Mouse (Mus musculus) ZHBTc4 (cell line): ENCODE measurements around the gene Cdk9.

Experiments used
- DNase-seq: peaks from one replicate; pipeline ENCODE4 v3.0.0-alpha.2; 2011; ENCODE audit warnings: low read depth, low spot score

The Cdk9 gene

DNA sequence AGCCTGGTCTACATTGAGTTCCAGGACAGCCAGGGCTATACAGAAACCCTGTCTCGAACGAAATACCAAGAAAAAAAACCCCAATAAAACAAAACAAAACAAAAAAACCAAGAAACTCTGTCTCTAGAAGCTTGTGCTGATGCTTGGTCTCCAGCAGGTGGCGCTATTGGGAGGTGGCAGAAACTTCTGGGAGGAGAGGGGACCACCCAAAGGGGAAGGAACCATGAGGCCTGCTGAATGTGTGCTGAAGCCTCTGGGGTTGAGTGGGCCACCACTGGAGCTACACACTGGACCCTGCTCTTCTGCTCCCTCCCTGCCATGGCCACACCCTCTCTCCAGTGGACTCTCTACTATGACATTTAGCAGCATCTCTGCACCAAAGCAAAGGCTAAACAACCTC, 4.2 kb downstream of the Cdk9 start:
- DNase-seq: peak; percentile 89

DNA sequence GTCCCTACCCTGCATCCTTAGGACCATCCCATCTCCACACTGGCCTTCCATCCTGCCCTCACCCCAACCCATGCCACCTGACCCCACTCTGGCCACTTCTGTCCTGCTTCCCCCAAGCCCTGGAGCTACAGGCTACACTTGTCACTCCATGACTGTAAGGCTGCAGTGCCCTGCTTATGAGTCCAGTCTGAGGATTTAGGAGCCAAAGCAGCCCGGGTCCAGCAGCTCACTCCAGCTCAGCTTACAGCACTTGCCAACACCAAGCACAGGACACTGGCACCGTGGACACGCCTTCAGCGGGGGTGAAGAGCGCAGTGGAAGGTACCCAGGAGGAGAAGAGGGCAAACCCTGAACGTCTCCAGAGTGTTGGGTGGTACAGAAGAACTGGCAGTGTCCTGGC, 5.9 kb downstream of the Cdk9 start:
- no peak for DNase-seq

DNA sequence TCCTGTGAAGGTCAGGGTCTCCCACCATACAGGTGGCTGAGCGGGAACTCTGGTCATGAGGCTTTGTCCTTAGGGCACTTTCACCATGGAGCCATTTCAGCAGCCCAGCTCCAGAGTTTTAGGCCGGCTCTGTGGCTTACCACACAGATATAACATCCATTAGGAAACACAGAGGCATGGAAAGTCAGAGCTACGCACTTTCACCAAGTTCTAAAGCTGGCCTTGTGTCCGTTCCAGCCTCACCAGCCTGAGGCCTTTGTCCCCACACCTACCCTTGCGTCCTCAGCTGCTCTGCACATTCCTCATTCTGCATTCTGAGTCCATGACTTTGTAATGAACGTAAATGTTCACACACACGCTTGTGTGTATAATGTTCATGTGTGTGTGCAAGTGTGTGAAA, 7.9 kb downstream of the Cdk9 start:
- no peak for DNase-seq

DNA sequence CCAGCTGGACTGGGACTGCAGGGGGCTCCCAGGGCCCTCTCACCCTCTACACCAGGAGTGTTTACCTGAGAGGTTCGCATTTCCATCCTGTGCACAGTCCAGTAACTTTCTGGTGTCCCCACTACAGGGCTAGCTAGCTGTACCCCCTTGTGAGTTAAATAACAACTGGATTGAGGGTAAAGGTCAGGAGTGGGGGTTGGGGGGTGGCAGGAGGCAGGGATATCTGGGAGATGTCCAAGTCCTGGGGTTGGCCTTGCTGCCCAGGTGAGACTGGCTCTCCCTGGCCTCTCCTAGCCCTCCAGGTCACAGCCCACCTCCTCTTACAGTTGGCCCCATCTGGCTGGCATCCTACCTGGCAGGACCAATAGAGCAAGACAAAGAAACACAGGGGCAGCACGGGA, 8.9 kb downstream of the Cdk9 start, which contains the start of gene Fpgs:
Gene Fpgs, minus strand, starts transcription at position 125 of the 401 bp plus-strand sequence.
- DNase-seq: no peak

DNA sequence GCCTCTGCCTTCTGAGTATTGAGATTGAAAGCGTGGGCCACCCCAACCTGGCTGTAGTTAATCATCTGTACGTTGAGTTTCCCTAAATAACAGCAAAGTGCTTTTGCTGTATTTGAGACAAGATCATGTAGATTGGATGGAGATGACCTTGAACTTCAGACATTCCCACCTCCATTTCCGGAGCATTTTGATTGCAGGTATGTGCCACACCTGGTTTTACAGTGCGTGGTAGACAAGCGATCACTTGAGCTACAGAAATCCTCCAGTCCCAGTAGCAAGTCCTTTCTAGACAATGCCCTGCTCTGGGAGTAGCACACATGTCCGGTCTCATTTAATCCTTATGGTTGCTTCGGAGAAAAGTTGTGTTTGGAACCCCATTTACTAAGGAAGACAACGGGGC, 9.8 kb downstream of the Cdk9 start:
- peak; percentile 77 for DNase-seq

DNA sequence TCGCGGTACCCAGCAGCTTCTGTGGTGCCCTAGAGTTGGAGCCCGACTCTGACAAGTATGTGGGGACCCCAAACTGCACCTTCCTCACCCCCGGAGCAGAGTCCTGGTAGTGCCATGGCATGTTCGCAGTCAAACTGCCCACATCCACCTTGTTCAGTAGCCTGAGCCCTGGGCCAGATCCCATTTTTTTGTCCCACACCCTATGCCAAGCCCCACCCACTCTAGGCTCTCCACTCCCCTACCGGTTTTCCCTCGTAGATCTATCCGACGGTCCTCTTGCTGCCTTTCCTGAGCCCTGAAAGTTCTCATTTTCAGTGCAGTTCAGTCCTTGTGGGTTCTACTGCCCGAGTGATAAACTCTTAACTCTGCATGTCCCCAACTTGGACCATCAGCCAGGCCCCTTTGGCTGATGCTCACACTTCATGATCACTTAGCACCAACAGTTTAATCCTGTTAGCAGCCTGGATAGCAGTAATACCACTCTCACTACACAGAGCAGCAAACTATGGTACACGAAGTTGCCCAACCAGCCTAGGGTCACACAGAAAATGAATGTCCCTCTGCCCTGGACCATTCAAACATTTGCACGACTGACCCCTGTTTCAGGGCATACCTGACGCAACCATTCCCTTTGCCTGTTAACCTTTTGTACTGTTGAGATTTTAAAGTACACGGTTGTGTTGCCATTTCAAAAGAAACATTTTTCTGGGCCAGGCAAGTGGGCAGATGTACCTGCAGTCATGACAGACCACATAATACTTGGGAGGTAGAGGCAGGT, 11.7 kb downstream of the Cdk9 start:
- DNase-seq: peak; percentile 36

DNA sequence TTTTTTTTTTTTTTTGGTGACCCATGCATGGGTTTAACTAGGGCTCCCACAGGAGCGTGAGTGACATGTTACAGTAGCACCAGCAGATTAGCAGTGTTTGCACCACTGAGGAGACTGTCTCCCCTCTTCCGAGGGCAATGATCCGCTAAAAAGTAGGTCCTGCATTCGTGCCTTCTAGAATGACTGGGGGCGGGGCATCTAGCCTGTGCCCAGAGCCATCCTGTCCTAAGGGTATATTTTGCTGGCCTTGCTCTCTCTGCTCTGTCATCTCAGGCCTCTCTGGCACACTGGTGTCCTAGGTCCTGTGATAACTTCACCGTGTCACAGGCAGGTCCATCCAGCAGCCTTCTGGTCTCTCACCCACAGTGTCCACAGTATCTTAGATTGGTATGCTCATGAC, 13.2 kb downstream of the Cdk9 start:
- DNase-seq: no peak

DNA sequence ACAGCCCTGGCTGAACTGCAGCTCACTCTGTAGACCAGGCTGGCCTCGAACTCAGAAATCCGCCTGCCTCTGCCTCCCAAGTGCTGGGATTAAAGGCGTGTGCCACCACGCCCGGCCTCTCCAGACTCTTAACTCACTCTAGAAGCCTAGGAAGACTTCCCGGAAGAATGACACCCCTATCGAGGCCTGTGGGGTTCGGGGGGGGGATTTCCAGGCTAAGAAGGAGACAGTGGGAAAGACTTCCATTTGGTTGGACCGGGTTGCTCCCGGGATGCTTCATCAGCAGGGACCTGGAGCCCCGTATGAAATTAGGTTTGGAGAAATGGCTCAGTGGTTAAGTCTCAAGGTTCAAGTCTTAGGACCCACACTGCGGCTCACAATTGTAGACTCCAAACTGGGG, 18.2 kb downstream of the Cdk9 start:
- DNase-seq: no peak

DNA sequence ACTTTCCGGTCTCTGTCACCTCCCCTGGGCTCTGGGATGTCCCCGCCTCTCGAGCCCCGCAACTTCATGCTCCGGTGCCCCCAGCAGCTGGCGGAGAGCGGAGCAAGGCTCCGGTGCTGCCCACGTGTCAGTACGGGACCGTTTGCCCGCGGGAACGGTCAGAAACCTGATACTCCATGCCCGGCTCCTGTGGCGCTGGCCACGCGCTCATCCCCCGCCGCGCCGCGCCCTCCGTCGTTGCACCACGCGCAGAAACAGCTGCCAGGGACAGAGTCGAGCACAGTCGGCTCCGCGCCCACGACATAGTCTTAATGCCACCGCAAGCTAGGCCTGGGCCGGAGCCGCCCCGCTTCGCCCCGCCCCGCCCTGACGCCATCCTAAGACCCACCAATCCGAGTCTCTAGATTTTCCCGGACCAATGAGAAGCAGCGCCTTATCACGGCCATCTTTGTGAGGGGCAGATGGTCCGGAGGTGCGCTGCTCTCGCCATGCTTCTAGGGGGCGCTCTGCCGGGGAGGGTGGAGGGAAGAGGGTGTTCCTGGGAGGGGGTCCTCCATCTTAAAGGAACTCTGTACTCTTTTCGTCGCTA, 19.0 kb downstream of the Cdk9 start:
- DNase-seq: peak; percentile 99

DNA sequence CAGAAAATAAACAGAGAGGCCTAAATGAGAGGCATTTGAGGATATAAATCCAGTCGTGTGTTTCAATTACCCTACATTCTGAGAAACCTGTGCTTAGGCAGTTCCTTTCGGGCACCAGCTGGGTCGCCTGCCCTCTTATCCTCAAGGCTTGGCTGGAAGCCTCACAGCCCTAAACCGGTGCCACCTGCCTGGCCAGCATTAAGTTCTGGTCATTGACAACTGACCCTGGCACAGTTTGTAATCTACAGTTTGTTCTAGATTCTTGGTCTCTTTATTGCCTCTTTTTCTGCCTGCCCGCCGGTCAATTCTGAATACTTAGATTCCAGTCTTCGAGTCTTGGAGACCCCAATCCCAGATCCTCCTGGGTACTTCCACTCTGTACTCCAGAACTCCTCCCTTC, 19.6 kb downstream of the Cdk9 start:
- DNase-seq: no peak

DNA sequence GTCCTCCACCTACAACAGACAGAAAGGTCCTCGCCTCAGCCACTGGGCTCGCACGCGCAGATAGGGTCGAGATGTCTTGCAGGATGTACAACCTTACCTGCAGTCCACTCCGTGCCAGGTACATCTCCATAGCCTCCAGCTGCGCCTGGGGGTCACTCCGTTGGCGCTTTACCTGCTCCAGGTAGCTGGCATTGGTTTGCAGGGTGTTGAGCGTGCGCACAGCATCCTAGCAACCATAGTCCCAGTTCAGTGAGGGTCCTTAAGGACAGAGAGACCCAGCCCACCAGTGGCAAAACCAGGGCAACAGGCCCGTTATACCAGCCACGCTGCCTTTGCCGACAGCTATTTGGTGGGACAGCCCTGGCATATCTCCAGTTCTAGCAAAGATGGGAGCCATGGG, 20.4 kb downstream of the Cdk9 start:
- no peak for DNase-seq

DNA sequence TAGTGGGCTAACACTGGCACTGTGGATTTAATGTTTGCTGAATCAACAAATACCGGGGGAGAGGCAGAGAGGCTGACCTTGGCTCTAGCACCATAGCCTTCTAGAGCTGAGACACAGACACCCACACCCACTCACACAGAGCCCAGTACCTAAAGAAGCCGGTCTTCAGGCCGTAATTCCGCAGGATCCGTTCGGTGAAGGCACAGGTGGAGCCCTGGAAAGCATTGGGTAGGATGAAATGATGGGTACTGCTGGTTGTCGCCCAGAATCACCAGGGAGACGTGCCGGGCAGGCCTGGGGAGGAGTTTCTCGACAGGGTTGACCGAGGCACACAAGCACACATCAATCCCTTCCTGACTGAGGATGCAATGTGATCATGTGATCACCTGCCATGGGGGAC, 21.8 kb downstream of the Cdk9 start:
- no peak for DNase-seq

DNA sequence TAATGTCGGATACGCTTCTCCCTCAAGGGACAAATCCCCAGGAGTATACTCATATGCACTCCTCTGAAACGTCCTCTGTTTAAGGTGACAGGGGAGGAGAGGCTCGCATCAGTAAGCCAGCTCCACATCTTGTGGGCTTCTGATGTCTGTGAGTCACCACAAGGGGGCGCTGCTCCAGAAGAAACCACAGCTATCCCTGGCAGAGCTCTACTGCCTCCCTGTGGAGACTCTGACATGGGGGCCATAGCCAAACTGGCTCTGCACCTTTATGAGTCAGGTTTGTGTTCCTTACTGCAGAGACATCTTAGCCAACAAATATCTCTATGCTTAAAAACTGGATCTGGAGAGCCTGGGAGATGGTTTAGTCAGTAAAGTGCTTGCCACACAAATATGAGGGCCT, 23.5 kb downstream of the Cdk9 start:
- peak; percentile 94 for DNase-seq

DNA sequence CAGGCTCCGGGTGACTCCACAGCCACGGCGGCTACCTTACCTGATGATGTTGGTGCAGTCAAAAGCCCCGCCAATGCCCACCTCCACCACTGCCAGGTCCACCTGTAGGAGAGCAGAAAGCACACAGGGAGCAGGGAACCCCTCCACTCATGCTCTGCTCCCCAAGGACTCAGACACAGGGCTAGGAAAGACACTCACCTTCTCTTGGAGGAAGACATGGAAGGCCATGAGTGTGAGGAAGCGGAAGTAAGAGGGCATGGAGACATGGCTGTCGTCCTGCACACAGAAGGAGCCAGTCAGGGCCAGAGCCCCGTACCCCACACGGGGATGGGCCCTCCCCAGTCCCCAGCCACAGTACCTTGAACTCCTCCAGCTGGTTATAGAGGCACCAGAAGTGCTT, 25.3 kb downstream of the Cdk9 start:
- no peak for DNase-seq

DNA sequence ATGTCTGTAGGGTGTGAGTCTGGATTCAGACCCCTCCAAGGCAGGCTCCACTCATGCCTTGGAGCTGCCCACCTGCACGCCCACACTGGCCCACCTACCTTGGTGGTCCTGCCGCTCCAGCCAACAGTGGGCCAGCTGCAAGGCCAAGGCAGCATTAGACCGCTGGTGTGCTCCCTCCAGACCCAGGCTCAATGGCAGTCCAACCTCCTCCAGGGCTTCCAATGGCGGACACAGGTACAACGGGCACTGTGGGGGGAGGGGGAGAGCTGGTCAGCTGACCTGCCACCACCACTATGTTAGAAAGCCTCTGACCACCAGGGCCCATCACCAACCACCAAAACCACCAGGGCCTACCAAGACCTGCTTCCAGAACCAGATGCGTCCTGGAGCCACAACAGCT, 26.2 kb downstream of the Cdk9 start:
- no peak for DNase-seq

DNA sequence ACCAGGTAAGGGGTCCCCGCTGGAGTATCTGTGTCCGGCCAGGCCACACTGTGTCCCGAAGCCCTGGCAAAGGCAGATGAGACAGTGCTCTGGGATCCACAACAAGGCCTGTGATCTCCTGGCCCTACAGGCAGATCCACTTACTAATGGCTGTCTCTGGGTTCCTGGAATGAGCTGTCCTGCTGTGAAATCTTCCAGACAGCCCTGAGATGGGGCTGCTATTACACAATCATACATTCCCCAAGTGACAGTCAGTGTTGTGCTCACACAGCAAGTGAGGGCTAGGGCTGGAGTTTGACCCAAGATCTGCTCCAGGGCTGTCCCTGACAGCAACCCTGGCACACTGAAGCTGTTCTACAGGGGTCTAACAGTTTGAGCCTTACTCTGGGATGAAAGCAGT, 27.1 kb downstream of the Cdk9 start:
- no peak for DNase-seq

DNA sequence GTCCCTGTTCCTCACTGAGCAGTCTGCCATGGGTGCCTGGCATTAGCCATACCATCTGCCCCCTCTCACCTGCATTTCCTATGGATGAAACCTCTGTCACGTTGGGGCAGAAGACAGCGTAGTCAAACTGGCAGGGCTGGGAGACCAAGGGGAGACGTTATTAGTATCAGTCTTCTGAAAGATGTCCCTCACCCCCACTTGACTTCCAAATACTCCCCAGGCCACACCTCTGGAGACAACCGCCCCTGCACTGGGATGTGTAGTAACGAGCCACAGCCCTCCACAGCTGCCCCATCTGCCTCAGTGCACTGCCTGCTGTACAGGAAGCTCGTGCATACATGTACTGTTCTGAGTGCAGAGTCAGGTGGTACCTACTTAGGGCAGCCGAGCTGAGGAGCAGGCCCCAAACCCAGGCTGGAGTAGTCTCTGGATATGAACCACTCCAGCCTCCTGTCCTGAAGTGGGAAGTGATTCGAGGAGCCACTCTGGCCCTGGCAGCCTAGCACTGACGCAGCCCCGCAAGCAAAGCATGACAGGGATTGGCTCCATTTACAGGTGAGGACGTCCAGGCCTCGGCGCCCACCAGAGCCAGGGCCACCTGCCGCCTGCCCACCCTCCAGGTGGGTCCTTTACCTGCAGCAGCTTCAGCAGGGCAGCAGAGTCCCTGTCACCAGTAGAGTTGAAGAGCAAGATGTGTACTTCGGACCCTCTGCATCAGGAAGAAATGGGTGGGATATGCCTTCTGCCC, 28.0 kb downstream of the Cdk9 start:
- DNase-seq: no peak

DNA sequence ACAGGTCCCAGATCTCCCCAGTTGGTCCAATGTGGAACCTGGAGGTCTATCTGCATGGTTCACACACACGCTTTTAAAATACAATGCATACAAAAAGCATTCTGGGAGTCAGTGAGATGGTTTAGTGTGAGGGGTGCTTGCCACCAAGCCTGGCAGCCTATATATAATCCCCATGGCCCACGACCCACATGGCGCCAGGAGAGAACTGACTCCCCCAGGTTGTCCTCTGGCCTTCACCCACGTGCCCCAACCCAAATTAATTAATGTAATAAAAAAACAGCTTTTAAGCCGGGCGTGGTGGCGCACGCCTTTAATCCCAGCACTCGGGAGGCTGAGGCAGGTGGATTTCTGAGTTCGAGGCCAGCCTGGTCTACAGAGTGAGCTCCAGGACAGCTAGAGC, 29.2 kb downstream of the Cdk9 start:
- no peak for DNase-seq

DNA sequence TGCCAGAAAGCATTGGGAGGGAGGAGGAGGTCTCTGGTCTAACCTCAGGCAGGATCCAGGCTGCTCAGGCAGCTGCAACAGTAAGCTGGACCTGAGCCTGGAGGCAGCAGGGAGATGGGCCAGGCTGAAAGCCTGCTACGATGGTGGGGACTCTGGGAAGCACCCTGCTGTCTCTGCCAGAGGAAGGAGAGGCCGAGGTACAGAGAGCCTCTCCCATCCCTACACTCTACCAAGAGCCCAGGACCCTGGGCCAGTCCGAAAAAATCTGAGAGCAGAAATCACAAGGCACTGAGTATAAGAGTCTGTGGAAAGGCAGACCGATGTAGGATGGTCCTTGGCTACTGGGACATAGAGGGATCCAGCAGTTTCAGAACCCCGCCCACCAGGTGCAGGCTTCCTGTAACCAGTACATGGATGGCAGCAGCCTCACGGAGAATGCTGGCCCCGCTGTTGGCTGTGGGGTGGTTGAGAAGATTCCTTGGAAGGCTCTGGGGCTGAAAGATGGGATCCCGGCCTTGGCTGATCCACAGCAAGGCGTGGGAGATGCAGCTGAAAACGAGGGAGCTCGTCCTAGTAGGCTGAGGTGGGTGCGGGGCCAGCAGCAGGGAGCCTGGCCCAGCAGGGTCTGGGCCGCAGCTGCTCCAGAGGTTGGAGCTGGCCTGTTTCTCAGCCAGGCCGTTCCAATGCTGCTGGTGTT, 30.0 kb downstream of the Cdk9 start:
- DNase-seq: no peak

DNA sequence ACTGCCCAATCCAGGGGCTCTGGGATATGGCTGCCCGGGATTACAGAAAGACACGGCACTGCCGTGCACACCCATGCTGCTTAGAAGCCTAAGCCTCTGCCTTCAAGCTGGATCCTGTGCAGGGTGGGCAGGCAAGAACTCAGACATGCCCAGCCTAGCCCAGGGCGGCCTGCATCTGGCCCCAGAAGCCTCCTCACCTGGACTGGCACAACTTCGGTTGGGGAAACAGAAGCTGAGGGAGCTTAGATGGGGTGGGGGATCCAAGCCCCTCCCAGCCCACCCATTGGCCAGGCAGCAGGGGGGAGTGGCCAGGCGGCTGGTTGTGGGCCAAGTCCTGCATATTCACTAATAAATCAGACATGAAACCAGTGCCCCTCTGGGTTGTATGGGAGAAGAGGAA, 31.1 kb downstream of the Cdk9 start:
- peak; percentile 57 for DNase-seq

DNA sequence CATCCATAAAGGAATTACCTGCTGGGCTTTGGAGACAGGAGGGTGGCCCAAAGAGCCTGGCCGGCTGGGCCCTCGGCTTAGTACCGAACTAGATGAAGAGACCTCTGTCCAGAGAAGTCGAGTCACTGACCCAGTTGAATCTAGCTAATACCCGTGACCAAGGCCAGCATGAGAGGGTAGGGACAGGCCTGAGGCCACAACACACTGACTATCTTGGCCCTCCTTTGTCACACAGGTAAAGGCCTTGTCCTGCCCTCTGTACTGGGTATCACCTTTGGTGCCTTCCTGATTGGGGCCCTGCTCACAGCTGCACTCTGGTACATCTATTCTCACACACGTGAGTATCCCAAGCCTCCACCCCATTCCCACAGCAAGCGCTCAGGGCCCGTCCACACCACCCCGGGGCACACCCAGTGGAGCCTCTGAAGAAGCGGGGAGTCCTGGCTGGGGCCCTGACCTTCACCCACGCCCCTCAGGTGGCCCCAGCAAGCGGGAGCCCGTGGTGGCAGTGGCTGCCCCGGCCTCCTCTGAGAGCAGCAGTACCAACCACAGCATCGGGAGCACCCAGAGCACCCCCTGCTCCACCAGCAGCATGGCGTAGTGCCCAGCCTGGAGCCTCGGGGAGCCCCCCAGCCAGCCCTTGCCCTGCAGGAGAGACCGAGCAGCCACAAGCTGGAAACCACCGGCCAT, 31.8 kb downstream of the Cdk9 start:
- no peak for DNase-seq

DNA sequence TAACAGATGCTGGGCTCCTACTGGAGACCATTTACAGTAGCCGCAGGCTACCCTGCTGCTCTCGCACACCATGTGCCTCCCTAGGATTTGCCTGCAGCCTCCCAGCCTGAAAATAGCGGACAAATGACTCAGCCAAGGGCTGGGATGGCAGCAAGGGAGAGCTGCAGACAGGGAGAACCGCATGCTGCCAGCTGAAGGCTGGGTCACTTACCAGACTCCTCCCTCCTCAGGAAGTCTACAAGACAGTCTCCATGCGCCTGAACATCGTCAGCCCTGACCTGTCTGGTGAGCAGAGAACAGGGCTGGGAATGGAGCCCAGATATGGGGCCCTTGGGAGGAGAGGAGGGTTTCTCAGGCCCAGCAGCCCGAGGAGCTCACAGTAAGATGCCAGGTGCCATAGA, 32.8 kb downstream of the Cdk9 start:
- no peak for DNase-seq
